Mouse (Mus musculus) R1 (cell line): Measurements from ENCODE around the gene Phospho1.

ENCODE experiments used
- DNase-seq: peaks from one replicate; pipeline ENCODE4 v3.0.0-alpha.2; 2018; ENCODE audit warnings: low read depth, low spot score

The Phospho1 gene

DNA sequence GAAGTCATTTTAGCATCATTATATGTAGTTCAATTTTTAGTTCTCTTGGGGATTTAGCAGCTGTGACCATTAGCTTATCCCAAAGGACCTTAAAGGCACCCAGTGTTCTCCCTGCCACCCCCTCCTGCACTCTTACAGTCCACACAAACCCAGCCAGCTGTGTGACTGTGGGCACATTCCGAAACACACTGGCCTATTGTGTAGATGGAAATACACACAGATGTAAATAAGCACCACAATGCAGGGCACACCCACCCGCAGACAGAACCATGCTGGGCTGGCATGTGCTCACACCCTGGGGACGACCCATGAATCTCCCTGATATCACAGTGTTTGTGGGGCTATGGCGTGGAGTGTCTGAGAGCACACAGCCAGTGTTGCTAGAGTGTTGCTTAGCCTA, 12.1 kb upstream of the Phospho1 start:
- DNase-seq = peak; percentile 62

DNA sequence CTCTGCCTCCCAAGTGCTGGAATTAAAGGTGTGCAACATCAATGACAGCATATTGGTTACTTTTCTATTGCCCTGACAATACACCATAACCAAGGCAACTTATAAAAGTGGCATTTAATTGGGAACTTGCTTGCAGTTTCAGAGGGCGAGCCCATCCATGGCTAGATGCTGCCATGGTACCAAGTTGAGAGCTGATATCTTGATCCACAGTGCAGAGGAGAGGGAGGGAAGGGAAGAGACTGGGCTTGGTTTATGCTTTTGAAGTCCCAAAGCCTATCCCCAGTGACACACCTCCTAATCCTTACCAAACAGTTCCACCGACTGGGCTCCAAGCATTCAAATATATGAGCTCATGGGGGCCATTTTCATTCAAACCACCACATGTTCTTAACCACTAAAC, 10.2 kb upstream of the Phospho1 start:
- DNase-seq = no peak

DNA sequence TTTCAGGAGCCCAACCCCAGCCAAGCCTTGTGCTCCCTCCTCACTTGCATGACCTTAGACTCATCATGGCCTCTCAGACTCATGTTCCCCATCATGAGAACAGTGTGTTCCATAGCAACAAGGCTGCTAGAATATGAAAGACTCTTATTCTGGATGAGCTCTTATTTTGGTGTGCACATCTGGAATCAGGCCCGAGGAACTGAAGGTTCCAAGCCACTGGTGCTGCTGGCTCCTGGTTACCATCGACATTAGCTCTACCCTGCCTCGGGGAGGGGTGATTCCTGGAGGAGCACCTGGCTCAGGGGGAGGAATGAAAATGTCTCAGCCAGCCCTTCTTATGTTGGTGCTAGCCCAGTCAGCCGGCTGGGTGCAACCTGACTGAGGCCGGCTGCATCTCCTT, 9.4 kb upstream of the Phospho1 start:
- no peak for DNase-seq

- no peak for DNase-seq
These were observed 8.9 kb upstream of the Phospho1 start for GRCm38 (mm10) chr11:95815412-95815811.

DNA sequence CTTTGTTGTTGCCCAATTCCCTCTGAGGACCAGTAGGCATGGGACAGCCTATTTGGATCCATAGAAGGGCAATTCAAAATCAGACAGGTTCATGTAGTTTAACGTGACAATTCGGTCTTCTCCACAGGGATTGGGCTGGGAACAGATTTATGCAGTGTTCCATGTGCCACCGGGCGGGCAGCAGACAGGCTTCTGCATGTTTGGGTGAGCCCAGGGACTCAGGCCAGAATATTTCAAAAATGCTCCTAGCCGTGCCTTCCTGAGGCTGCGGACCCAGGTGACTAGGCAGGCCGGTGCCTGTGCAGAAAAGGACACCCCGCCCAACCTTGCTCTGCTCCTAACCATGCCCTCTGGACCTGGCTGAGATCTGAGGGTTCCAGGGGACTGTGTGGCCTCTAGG, 5.2 kb upstream of the Phospho1 start:
- no peak for DNase-seq

- no peak for DNase-seq
These were observed 2.8 kb upstream of the Phospho1 start for GRCm38 (mm10) chr11:95821511-95821910.

GRCm38 (mm10) chr11:95822437-95822836, 1.9 kb upstream of the Phospho1 start:
- no peak for DNase-seq

DNA sequence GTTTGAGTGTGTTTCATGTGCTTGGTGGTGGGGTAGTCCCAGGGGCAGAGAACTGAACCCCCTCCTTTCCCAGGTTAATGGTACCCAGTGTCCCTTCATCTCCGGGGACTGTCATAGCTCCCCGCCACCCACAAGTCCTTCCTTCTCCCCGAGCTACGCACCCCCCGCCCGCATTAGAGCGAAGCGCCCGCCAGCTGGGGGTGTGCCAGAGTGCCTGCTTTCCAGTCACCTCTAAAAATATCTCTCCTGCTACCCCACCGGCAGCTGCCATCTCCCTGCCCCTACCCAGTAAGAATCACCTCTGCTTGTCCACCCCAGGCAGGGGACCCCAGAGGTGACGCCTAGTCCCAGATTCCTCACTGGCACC, 561 bp downstream of the Phospho1 start:
- DNase-seq = no peak

DNA sequence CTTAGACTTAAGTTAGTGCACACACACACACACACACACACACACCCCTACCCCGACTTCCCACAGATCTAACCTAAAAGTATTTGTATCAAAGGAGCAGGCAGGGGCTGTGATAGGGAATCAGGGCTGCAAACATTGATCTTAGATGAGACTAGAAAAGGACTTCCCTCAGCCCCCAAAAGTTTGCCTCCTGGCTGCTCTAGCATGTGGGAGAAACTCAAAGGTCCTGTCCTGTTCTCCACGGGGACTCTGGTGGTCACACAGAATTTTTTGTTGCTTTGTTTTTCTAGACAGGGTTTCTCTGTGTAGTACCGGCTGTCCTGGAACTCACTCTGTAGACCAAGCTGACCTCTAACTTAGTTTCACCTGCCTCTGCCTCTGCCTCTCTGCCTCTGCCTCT, 1.3 kb downstream of the Phospho1 start:
- no peak for DNase-seq

- no peak for DNase-seq
These were observed 2.2 kb downstream of the Phospho1 start for GRCm38 (mm10) chr11:95826317-95827167.

DNA sequence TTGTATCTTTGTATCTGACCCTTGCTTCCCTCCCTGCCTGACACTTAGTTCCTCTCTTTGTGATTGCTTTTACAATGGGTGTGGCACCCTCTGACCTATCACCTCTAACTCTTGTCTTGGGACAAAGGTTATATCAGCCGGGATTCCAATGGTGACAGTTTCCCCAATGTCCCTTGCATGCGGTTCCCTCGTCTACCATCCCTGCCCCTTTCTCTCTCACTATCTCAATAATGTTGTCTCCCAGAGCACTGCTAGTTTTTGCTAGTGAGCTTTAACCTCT, 2.8 kb downstream of the Phospho1 start:
- no peak for DNase-seq

DNA sequence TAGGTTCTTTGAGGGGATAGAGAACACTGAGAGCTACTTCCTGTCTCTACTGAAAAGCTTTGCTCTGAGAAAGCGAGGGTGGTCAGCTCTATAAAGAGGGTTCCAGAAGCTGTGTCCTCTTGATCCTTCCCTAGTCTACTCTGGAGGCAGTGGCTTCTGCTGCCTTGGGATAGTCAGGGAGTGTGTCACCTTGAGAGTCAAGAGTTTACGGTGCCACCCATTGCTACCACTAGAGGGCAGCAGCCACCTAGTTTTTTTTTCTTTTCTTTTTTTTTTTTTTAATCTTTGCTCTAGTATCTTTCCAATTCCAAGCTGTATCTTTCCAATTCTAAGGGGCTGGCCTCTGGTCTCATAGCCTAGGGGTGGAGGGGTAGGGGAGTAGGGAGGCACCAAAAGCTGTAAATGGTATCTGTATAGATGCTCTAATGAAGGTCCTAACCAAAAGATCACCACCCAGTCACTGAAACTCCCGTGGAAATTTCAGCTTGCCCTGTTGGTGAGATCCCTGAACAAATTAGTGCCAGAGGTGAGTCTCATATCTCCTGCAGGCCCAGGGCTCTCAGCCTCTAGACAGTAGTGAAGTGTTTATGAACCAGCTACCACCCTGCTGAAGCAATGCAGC, 3.3 kb downstream of the Phospho1 start:
- DNase-seq = peak; percentile 76

- no peak for DNase-seq
These were observed 4.1 kb downstream of the Phospho1 start for GRCm38 (mm10) chr11:95828181-95828964.

- DNase-seq = no peak
These were observed 5.3 kb downstream of the Phospho1 start for GRCm38 (mm10) chr11:95829526-95830050.

GRCm38 (mm10) chr11:95830411-95831275, 6.3 kb downstream of the Phospho1 start:
- peak; percentile 70 for DNase-seq

- DNase-seq = peak; percentile 66
These were observed 6.9 kb downstream of the Phospho1 start for GRCm38 (mm10) chr11:95831276-95831619.

- peak; percentile 74 for DNase-seq
These were observed 7.3 kb downstream of the Phospho1 start for GRCm38 (mm10) chr11:95831641-95832040.

- no peak for DNase-seq
These were observed 8.1 kb downstream of the Phospho1 start for GRCm38 (mm10) chr11:95832129-95833005.

DNA sequence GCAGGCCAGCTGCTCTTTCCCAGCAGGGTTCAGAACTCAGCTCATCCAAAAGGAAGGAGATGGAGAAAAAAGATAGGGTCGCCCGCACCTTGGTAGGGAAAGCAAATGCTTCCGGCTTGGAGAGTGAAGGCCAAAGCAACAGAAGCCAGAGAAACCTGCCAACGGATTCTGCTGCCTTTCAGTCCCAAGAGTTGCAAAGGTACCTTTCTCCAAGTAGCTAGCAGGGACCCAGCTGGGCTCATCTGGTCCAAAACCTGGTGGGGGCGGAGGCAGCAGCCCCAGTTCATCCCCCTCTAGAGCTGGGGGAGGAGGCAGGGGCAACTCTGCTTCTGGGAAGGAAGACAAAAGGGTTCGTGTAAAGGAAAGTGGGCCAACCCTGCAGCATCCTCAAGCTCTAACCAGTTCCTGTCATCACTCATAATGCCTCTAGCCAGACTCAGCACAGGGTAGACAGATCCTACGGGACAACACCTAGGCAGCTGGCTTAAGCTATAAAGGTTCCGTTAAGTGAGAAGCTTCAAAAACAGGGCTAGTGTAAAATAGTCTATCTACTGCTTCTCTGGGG, 8.8 kb downstream of the Phospho1 start:
- no peak for DNase-seq

GRCm38 (mm10) chr11:95833631-95834142, 9.4 kb downstream of the Phospho1 start:
- DNase-seq = no peak
